Mouse (Mus musculus): Measurements from ENCODE around the gene Il21r. TPM values are rescaled to one million over a fixed set of nuclear protein-coding genes. Genes with fewer than 3 reads are reported as not detected.

The Il21r gene
- polyA plus RNA-seq, 1 experiment, result 0.59 TPM

- H3K4me2 ChIP-seq (ENCODE audit: low read depth), result no peak overlapping the region
- H3K36me3 ChIP-seq (ENCODE audit: control insufficient read depth, insufficient read depth), result no peaks in the 10 kb centered on the region
- H3K4me3 ChIP-seq, result no peak overlapping the region
- H3K79me2 ChIP-seq (ENCODE audit: control insufficient read depth, insufficient read depth), result no peaks in the 10 kb centered on the region
- no peak for TF ChIP-seq MAX (IDR thresholded peaks at IDR 0.05; ENCODE audit: low read depth)
- TF ChIP-seq MYOG (IDR thresholded peaks at IDR 0.05; ENCODE audit: control insufficient read depth in 1 of 3, insufficient read depth in 1 of 3, insufficient read length in 2 of 3, low read depth in 2 of 3), result no peak
- no peak for TF ChIP-seq CEBPB (IDR thresholded peaks at IDR 0.05; ENCODE audit: insufficient read depth, poor library complexity, severe bottlenecking)
- TF ChIP-seq E2F4 (IDR thresholded peaks at IDR 0.05; ENCODE audit: insufficient read depth), result no peak
- TF ChIP-seq TCF3 (IDR thresholded peaks at IDR 0.05; ENCODE audit: insufficient read length, low read depth), result no peak
- TF ChIP-seq POLR2A (IDR thresholded peaks at IDR 0.05; ENCODE audit: insufficient read length, low read depth), result no peak
- no peak for TF ChIP-seq TCF12 (IDR thresholded peaks at IDR 0.05; ENCODE audit: insufficient read depth, poor library complexity, severe bottlenecking)
- no peak for TF ChIP-seq SRF (IDR thresholded peaks at IDR 0.05; ENCODE audit: control insufficient read depth, insufficient read length, low read depth)
- no peak for TF ChIP-seq POLR2AphosphoS2 (IDR thresholded peaks at IDR 0.05; ENCODE audit: insufficient read length, low read depth)
- no peak for TF ChIP-seq USF1 (IDR thresholded peaks at IDR 0.05; ENCODE audit: low read depth)
- TF ChIP-seq MYOD1 (IDR thresholded peaks at IDR 0.05; ENCODE audit: control insufficient read depth in 1 of 3, insufficient read length in 2 of 3, low read depth in 2 of 3), result no peak
- TF ChIP-seq REST (IDR thresholded peaks at IDR 0.05; ENCODE audit: insufficient read depth, insufficient read length), result no peak
- H3ac ChIP-seq (ENCODE audit: control insufficient read depth, insufficient read length), result no peak overlapping the region
- no peaks in the 10 kb centered on the region for H3K27me3 ChIP-seq (ENCODE audit: control insufficient read depth, insufficient read depth, insufficient read length)
Measured at GRCm38 (mm10) chr7:125600136-125600535, 3.1 kb upstream of the Il21r start.

- H3K27me3 ChIP-seq (ENCODE audit: control insufficient read depth, insufficient read depth, insufficient read length), result no peaks in the 10 kb centered on the region
- TF ChIP-seq E2F4 (IDR thresholded peaks at IDR 0.05; ENCODE audit: insufficient read depth) (no peak), MYOG (IDR thresholded peaks at IDR 0.05; ENCODE audit: control insufficient read depth in 1 of 3, insufficient read depth in 1 of 3, insufficient read length in 2 of 3, low read depth in 2 of 3) (no peak), MAX (IDR thresholded peaks at IDR 0.05; ENCODE audit: low read depth) (no peak), CEBPB (IDR thresholded peaks at IDR 0.05; ENCODE audit: insufficient read depth, poor library complexity, severe bottlenecking) (no peak), POLR2A (IDR thresholded peaks at IDR 0.05; ENCODE audit: insufficient read length, low read depth) (no peak), USF1 (IDR thresholded peaks at IDR 0.05; ENCODE audit: low read depth) (no peak), SRF (IDR thresholded peaks at IDR 0.05; ENCODE audit: control insufficient read depth, insufficient read length, low read depth) (no peak), POLR2AphosphoS2 (IDR thresholded peaks at IDR 0.05; ENCODE audit: insufficient read length, low read depth) (no peak), MYOD1 (IDR thresholded peaks at IDR 0.05; ENCODE audit: control insufficient read depth in 1 of 3, insufficient read length in 2 of 3, low read depth in 2 of 3) (no peak), REST (IDR thresholded peaks at IDR 0.05; ENCODE audit: insufficient read depth, insufficient read length) (no peak), TCF3 (IDR thresholded peaks at IDR 0.05; ENCODE audit: insufficient read length, low read depth) (no peak), TCF12 (IDR thresholded peaks at IDR 0.05; ENCODE audit: insufficient read depth, poor library complexity, severe bottlenecking) (no peak)
- no peaks in the 10 kb centered on the region for H3K79me2 ChIP-seq (ENCODE audit: control insufficient read depth, insufficient read depth)
- H3K4me2 ChIP-seq (ENCODE audit: low read depth), result no peak overlapping the region
- no peak overlapping the region for H3ac ChIP-seq (ENCODE audit: control insufficient read depth, insufficient read length)
- H3K4me3 ChIP-seq, result no peak overlapping the region
- H3K36me3 ChIP-seq (ENCODE audit: control insufficient read depth, insufficient read depth), result no peaks in the 10 kb centered on the region
Measured at GRCm38 (mm10) chr7:125600612-125601279, 2.5 kb upstream of the Il21r start.

- Histone ChIP-seq H3K4me2 (ENCODE audit: low read depth) (no peak overlapping the region), H3K79me2 (ENCODE audit: control insufficient read depth, insufficient read depth) (no peaks in the 10 kb centered on the region), H3K27me3 (ENCODE audit: control insufficient read depth, insufficient read depth, insufficient read length) (no peaks in the 10 kb centered on the region), H3K36me3 (ENCODE audit: control insufficient read depth, insufficient read depth) (no peaks in the 10 kb centered on the region), H3K4me3 (no peak overlapping the region), H3ac (ENCODE audit: control insufficient read depth, insufficient read length) (no peak overlapping the region)
- TF ChIP-seq MAX (IDR thresholded peaks at IDR 0.05; ENCODE audit: low read depth), result no peak
- no peak for TF ChIP-seq POLR2AphosphoS2 (IDR thresholded peaks at IDR 0.05; ENCODE audit: insufficient read length, low read depth)
- TF ChIP-seq CEBPB (IDR thresholded peaks at IDR 0.05; ENCODE audit: insufficient read depth, poor library complexity, severe bottlenecking), result no peak
- no peak for TF ChIP-seq SRF (IDR thresholded peaks at IDR 0.05; ENCODE audit: control insufficient read depth, insufficient read length, low read depth)
- no peak for TF ChIP-seq E2F4 (IDR thresholded peaks at IDR 0.05; ENCODE audit: insufficient read depth)
- TF ChIP-seq POLR2A (IDR thresholded peaks at IDR 0.05; ENCODE audit: insufficient read length, low read depth), result no peak
- TF ChIP-seq TCF12 (IDR thresholded peaks at IDR 0.05; ENCODE audit: insufficient read depth, poor library complexity, severe bottlenecking), result no peak
- no peak for TF ChIP-seq MYOD1 (IDR thresholded peaks at IDR 0.05; ENCODE audit: control insufficient read depth in 1 of 3, insufficient read length in 2 of 3, low read depth in 2 of 3)
- no peak for TF ChIP-seq TCF3 (IDR thresholded peaks at IDR 0.05; ENCODE audit: insufficient read length, low read depth)
Measured at GRCm38 (mm10) chr7:125601280-125601670, 2.0 kb upstream of the Il21r start.

GRCm38 (mm10) chr7:125601821-125602448 is 1.3 kb upstream of the Il21r start:
- H3K4me3 ChIP-seq, result no peak overlapping the region
- no peaks in the 10 kb centered on the region for H3K27me3 ChIP-seq (ENCODE audit: control insufficient read depth, insufficient read depth, insufficient read length)
- TF ChIP-seq MAX (IDR thresholded peaks at IDR 0.05; ENCODE audit: low read depth), result no peak
- TF ChIP-seq MYOG (IDR thresholded peaks at IDR 0.05; ENCODE audit: control insufficient read depth in 1 of 3, insufficient read depth in 1 of 3, insufficient read length in 2 of 3, low read depth in 2 of 3), result no peak
- TF ChIP-seq TCF3 (IDR thresholded peaks at IDR 0.05; ENCODE audit: insufficient read length, low read depth), result no peak
- no peak for TF ChIP-seq E2F4 (IDR thresholded peaks at IDR 0.05; ENCODE audit: insufficient read depth)
- TF ChIP-seq TCF12 (IDR thresholded peaks at IDR 0.05; ENCODE audit: insufficient read depth, poor library complexity, severe bottlenecking), result no peak
- no peak for TF ChIP-seq SRF (IDR thresholded peaks at IDR 0.05; ENCODE audit: control insufficient read depth, insufficient read length, low read depth)
- no peak for TF ChIP-seq MYOD1 (IDR thresholded peaks at IDR 0.05; ENCODE audit: control insufficient read depth in 1 of 3, insufficient read length in 2 of 3, low read depth in 2 of 3)
- no peak for TF ChIP-seq POLR2A (IDR thresholded peaks at IDR 0.05; ENCODE audit: insufficient read length, low read depth)
- TF ChIP-seq CEBPB (IDR thresholded peaks at IDR 0.05; ENCODE audit: insufficient read depth, poor library complexity, severe bottlenecking), result no peak
- no peaks in the 10 kb centered on the region for H3K79me2 ChIP-seq (ENCODE audit: control insufficient read depth, insufficient read depth)
- no peak overlapping the region for H3ac ChIP-seq (ENCODE audit: control insufficient read depth, insufficient read length)
- no peaks in the 10 kb centered on the region for H3K36me3 ChIP-seq (ENCODE audit: control insufficient read depth, insufficient read depth)
- H3K4me2 ChIP-seq (ENCODE audit: low read depth), result no peak overlapping the region
